Mouse (Mus musculus): ENCODE measurements around the gene Cacna2d3. TPM values are rescaled to one million over a fixed set of nuclear protein-coding genes. Genes with fewer than 3 reads are reported as not detected.
A peak's percentile ranks its signal among the peaks of the same experiment; 100 is the strongest.

The Cacna2d3 gene
- polyA plus RNA-seq, 1 experiment from 2014 or later = 16.2 TPM

GRCm38 (mm10) chr14:29095431-29095830 lies 626.2 kb downstream of the Cacna2d3 start:
- 88% methylated on average over 5 of the region's 5 CpGs for WGBS
- no peaks in the 10 kb centered on the region for H3K27me3 ChIP-seq (ENCODE audit: control insufficient read depth, insufficient read depth, low read length)
- H3K9ac ChIP-seq (ENCODE audit: low read length) = no peak overlapping the region
- H3K4me1 ChIP-seq (ENCODE audit: control insufficient read depth, insufficient read depth, low read length) = no peaks in the 10 kb centered on the region
- H3K27ac ChIP-seq (ENCODE audit: low read depth, low read length) = no peak overlapping the region
- no peaks in the 10 kb centered on the region for H3K36me3 ChIP-seq (ENCODE audit: control insufficient read depth, insufficient read depth, low read length)
- H3K9me3 ChIP-seq (ENCODE audit: control insufficient read depth, low read length) = no peaks in the 10 kb centered on the region
- no peak overlapping the region for H3K4me3 ChIP-seq (ENCODE audit: low read depth, low read length)
- no peak overlapping the region for H3K4me2 ChIP-seq
- no peak for DNase-seq (ENCODE audit: low spot score, missing footprints)
- no peak for ATAC-seq (ENCODE audit: low FRiP score)

GRCm38 (mm10) chr14:29090074-29090473 lies 631.6 kb downstream of the Cacna2d3 start:
- H3K9me3 ChIP-seq (ENCODE audit: control insufficient read depth, low read length) = no peaks in the 10 kb centered on the region
- no peaks in the 10 kb centered on the region for H3K27me3 ChIP-seq (ENCODE audit: control insufficient read depth, insufficient read depth, low read length)
- no peak overlapping the region for H3K27ac ChIP-seq (ENCODE audit: low read depth, low read length)
- DNase-seq (ENCODE audit: low spot score, missing footprints) (peak; percentile 97), ATAC-seq (ENCODE audit: low FRiP score) (peak; percentile 76)
- WGBS = 2% methylated on average over 5 of the region's 5 CpGs
- H3K9ac ChIP-seq (ENCODE audit: low read length) = no peak overlapping the region
- no peaks in the 10 kb centered on the region for H3K4me1 ChIP-seq (ENCODE audit: control insufficient read depth, insufficient read depth, low read length)
- H3K4me3 ChIP-seq (ENCODE audit: low read depth, low read length) = no peak overlapping the region
- H3K4me2 ChIP-seq = no peak overlapping the region
- H3K36me3 ChIP-seq (ENCODE audit: control insufficient read depth, insufficient read depth, low read length) = no peaks in the 10 kb centered on the region

- H3K9ac ChIP-seq (ENCODE audit: low read length) = no peak overlapping the region
- no peaks in the 10 kb centered on the region for H3K27me3 ChIP-seq (ENCODE audit: control insufficient read depth, insufficient read depth, low read length)
- no peaks in the 10 kb centered on the region for H3K4me1 ChIP-seq (ENCODE audit: control insufficient read depth, insufficient read depth, low read length)
- H3K27ac ChIP-seq (ENCODE audit: low read depth, low read length) = no peak overlapping the region
- no peak overlapping the region for H3K4me3 ChIP-seq (ENCODE audit: low read depth, low read length)
- WGBS = 61% methylated on average over 4 of the region's 4 CpGs
- H3K9me3 ChIP-seq (ENCODE audit: control insufficient read depth, low read length) = no peaks in the 10 kb centered on the region
- no peak overlapping the region for H3K4me2 ChIP-seq
- ATAC-seq (ENCODE audit: low FRiP score) (no peak), DNase-seq (ENCODE audit: low spot score, missing footprints) (no peak)
- H3K36me3 ChIP-seq (ENCODE audit: control insufficient read depth, insufficient read depth, low read length) = no peaks in the 10 kb centered on the region
These were observed 635.1 kb downstream of the Cacna2d3 start for GRCm38 (mm10) chr14:29086528-29086927.

- H3K36me3 ChIP-seq (ENCODE audit: control insufficient read depth, insufficient read depth, low read length) = no peaks in the 10 kb centered on the region
- H3K9ac ChIP-seq (ENCODE audit: low read length) = no peak overlapping the region
- H3K4me3 ChIP-seq (ENCODE audit: low read depth, low read length) = no peak overlapping the region
- DNase-seq (ENCODE audit: low spot score, missing footprints) = no peak
- no peak for ATAC-seq (ENCODE audit: low FRiP score)
- H3K9me3 ChIP-seq (ENCODE audit: control insufficient read depth, low read length) = no peaks in the 10 kb centered on the region
- no peak overlapping the region for H3K4me2 ChIP-seq
- no peaks in the 10 kb centered on the region for H3K27me3 ChIP-seq (ENCODE audit: control insufficient read depth, insufficient read depth, low read length)
- H3K4me1 ChIP-seq (ENCODE audit: control insufficient read depth, insufficient read depth, low read length) = no peaks in the 10 kb centered on the region
- no peak overlapping the region for H3K27ac ChIP-seq (ENCODE audit: low read depth, low read length)
- WGBS = 80% methylated on average over 7 of the region's 7 CpGs
These were observed 636.0 kb downstream of the Cacna2d3 start for GRCm38 (mm10) chr14:29085493-29086159.

GRCm38 (mm10) chr14:29082171-29082570 lies 639.5 kb downstream of the Cacna2d3 start:
- H3K9me3 ChIP-seq (ENCODE audit: control insufficient read depth, low read length) = no peaks in the 10 kb centered on the region
- H3K36me3 ChIP-seq (ENCODE audit: control insufficient read depth, insufficient read depth, low read length) = no peaks in the 10 kb centered on the region
- H3K4me1 ChIP-seq (ENCODE audit: control insufficient read depth, insufficient read depth, low read length) = no peaks in the 10 kb centered on the region
- DNase-seq (ENCODE audit: low spot score, missing footprints) (no peak), ATAC-seq (ENCODE audit: low FRiP score) (no peak)
- 90% methylated on average over 1 of the region's 1 CpGs for WGBS
- H3K27ac ChIP-seq (ENCODE audit: low read depth, low read length) = no peak overlapping the region
- no peak overlapping the region for H3K4me2 ChIP-seq
- no peaks in the 10 kb centered on the region for H3K27me3 ChIP-seq (ENCODE audit: control insufficient read depth, insufficient read depth, low read length)
- no peak overlapping the region for H3K4me3 ChIP-seq (ENCODE audit: low read depth, low read length)
- H3K9ac ChIP-seq (ENCODE audit: low read length) = no peak overlapping the region

- ATAC-seq (ENCODE audit: low FRiP score) (no peak), DNase-seq (ENCODE audit: low spot score, missing footprints) (no peak)
- H3K4me3 ChIP-seq (ENCODE audit: low read depth, low read length) = no peak overlapping the region
- no peak overlapping the region for H3K9ac ChIP-seq (ENCODE audit: low read length)
- no peaks in the 10 kb centered on the region for H3K36me3 ChIP-seq (ENCODE audit: control insufficient read depth, insufficient read depth, low read length)
- WGBS = 86% methylated on average over 4 of the region's 4 CpGs
- H3K9me3 ChIP-seq (ENCODE audit: control insufficient read depth, low read length) = no peaks in the 10 kb centered on the region
- no peaks in the 10 kb centered on the region for H3K27me3 ChIP-seq (ENCODE audit: control insufficient read depth, insufficient read depth, low read length)
- H3K4me1 ChIP-seq (ENCODE audit: control insufficient read depth, insufficient read depth, low read length) = no peaks in the 10 kb centered on the region
- H3K4me2 ChIP-seq = no peak overlapping the region
- no peak overlapping the region for H3K27ac ChIP-seq (ENCODE audit: low read depth, low read length)
These were observed 641.0 kb downstream of the Cacna2d3 start for GRCm38 (mm10) chr14:29080630-29081029.

- no peak overlapping the region for H3K9ac ChIP-seq (ENCODE audit: low read length)
These were observed 641.4 kb downstream of the Cacna2d3 start for GRCm38 (mm10) chr14:29080228-29080627.

GRCm38 (mm10) chr14:29077418-29077817 lies 644.2 kb downstream of the Cacna2d3 start:
- ATAC-seq (ENCODE audit: low FRiP score) (no peak), DNase-seq (ENCODE audit: low spot score, missing footprints) (no peak)
- Histone ChIP-seq H3K4me3 (ENCODE audit: low read depth, low read length) (no peak overlapping the region), H3K4me1 (ENCODE audit: control insufficient read depth, insufficient read depth, low read length) (peaks cover 3% of the 10 kb centered on the region; the same call in 1 of the 2 replicates), H3K27me3 (ENCODE audit: control insufficient read depth, insufficient read depth, low read length) (no peaks in the 10 kb centered on the region), H3K27ac (ENCODE audit: low read depth, low read length) (no peak overlapping the region), H3K9ac (ENCODE audit: low read length) (no peak overlapping the region), H3K36me3 (ENCODE audit: control insufficient read depth, insufficient read depth, low read length) (no peaks in the 10 kb centered on the region), H3K9me3 (ENCODE audit: control insufficient read depth, low read length) (no peaks in the 10 kb centered on the region), H3K4me2 (no peak overlapping the region)
- 69% methylated on average over 3 of the region's 3 CpGs for WGBS

More at GRCm38 (mm10) chr14:29080228-29080627, 641.4 kb downstream of the Cacna2d3 start:
- no peak overlapping the region for H3K4me2 ChIP-seq
- H3K4me1 ChIP-seq (ENCODE audit: control insufficient read depth, insufficient read depth, low read length) = no peaks in the 10 kb centered on the region
- DNase-seq (ENCODE audit: low spot score, missing footprints) (no peak), ATAC-seq (ENCODE audit: low FRiP score) (no peak)
- H3K4me3 ChIP-seq (ENCODE audit: low read depth, low read length) = no peak overlapping the region
- H3K27me3 ChIP-seq (ENCODE audit: control insufficient read depth, insufficient read depth, low read length) = no peaks in the 10 kb centered on the region
- H3K27ac ChIP-seq (ENCODE audit: low read depth, low read length) = no peak overlapping the region
- H3K9me3 ChIP-seq (ENCODE audit: control insufficient read depth, low read length) = no peaks in the 10 kb centered on the region
- 82% methylated on average over 4 of the region's 4 CpGs for WGBS
- no peaks in the 10 kb centered on the region for H3K36me3 ChIP-seq (ENCODE audit: control insufficient read depth, insufficient read depth, low read length)

GRCm38 (mm10) chr14:29073747-29074146 lies 647.9 kb downstream of the Cacna2d3 start:
- DNase-seq (ENCODE audit: low spot score, missing footprints) (no peak), ATAC-seq (ENCODE audit: low FRiP score) (no peak)
- H3K9me3 ChIP-seq (ENCODE audit: control insufficient read depth, low read length) = no peaks in the 10 kb centered on the region
- WGBS = 87% methylated on average over 4 of the region's 4 CpGs
- no peak overlapping the region for H3K27ac ChIP-seq (ENCODE audit: low read depth, low read length)
- peaks cover 4% of the 10 kb centered on the region; the same call in 1 of the 2 replicates for H3K4me1 ChIP-seq (ENCODE audit: control insufficient read depth, insufficient read depth, low read length)
- no peak overlapping the region for H3K9ac ChIP-seq (ENCODE audit: low read length)
- H3K27me3 ChIP-seq (ENCODE audit: control insufficient read depth, insufficient read depth, low read length) = no peaks in the 10 kb centered on the region
- H3K4me3 ChIP-seq (ENCODE audit: low read depth, low read length) = no peak overlapping the region
- no peak overlapping the region for H3K4me2 ChIP-seq
- H3K36me3 ChIP-seq (ENCODE audit: control insufficient read depth, insufficient read depth, low read length) = no peaks in the 10 kb centered on the region
